Mouse (Mus musculus): ENCODE data around the gene Alg12.

Gene Alg12

DNA sequence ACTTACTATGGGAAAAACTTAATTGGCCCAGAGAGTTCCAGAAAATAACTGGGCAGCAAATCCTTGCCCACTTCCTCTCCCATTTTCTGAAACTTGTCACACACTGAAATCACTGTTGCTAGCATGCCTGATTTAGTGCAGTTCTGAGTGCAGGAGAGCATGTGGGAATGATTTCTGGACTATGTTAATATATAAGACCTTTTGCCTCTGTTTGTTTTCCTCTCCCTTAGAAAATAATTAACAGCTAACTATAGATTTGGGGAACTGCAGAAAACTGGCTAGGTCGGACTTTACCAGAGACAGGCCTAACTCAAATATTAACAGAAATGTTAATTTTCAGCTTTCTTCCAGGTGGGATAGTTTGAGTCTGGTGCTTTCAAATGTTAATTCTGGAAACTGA is 50.6 kb downstream of the Alg12 start:
- DNase-seq = no peak

DNA sequence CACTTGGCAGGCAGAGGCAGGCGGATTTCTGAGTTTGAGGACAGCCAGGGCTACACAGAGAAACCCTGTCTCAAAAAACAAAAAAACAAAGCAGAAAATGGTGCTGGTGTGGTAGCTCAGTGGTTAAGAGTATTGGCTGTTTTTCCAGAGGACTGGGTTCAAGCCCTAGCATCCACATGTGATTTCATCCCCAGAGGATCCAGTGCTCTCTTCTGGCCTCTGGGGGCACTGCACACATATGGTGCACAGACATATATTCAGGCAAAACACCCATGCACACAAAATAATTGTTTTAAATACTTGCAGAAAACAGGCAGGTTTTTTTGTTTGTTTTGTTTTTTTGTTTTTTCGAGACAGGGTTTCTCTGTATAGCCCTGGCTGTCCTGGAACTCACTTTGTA is 53.0 kb downstream of the Alg12 start:
- peak; percentile 23 for DNase-seq

DNA sequence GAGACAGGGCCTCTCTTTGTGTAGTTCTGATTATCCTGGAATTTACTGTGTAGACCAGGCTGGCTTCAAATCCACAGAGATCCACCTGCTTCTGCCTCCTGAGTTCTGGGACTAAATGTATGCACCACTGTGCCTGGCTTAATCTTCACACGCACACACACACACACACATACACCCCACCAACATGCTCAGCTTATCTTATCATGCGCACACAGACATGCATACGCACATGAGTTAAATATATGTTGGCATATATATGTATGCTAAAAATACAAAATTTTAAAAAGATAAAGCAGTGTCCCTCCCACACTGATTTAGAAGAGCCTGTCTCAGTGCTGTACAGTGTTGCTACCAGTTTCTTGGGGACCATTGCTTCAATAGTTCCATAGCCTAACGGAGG is 57.6 kb downstream of the Alg12 start:
- DNase-seq = no peak

DNA sequence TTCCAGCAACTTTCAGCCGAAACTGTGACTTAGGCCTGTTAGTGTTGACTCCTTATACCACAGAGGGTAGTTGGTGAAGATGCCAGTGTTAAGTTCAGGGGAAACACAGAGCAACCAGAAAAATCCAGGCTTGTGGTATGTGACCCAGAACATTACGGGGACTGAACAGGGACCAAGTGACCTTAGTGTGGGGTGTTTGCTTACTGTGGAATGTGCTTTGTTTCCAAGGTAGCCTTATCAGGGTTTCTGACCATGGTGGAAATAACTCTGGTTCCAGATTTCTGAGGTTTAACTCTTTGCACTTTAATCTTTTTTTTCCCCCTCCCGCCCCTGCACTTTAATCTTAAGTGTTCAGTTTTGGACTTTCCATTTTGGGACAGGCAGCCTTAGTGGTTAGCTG is 61.1 kb downstream of the Alg12 start:
- no peak for DNase-seq

DNA sequence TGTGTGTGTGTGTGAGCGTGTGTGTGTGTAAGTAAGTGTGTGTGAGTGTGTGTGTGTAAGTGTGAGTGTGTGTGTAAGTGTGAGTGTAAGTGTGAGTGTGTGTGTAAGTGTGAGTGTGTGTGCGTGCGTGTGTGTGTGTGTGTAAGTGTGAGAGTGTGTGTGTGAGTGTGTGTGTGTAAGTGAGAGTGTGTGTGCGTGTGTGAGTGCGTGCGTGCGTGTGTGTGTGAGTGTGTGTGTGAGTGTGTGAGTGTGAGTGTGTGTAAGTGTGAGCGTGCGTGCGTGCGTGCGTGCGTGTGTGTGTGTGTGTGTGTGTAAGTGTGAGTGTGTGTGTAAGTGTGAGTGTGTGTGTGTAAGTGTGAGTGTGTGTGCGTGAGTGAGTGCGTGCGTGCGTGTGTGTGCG is 63.4 kb downstream of the Alg12 start:
- DNase-seq = no peak

All from thymus, postnatal 14 days (tissue).